Comparison of ENCODE assay signal across 14 mouse cellular contexts in genomic region chr11:119929603-119930265, GRCm38 (mm10). TPM values are rescaled to one million over a fixed set of nuclear protein-coding genes. Genes with fewer than 3 reads are reported as not detected.
A peak's percentile ranks its signal among the peaks of the same experiment; 100 is the strongest.
DNase-seq lines count a peak whose midpoint lies in the region; TF ChIP-seq lines count a peak whose summit lies in the region.
"Had no signal": no experiment of that assay in that cellular context is flagged by ENCODE, and none has a peak within 500 bp of the region (broad histone marks: within the 10 kb centered on the region; RNA-seq: fewer than 3 reads in every experiment).

No protein-coding gene starts in this region.

- TF ChIP-seq POLR2A in brain, embryonic 14.5 days (IDR thresholded peaks at IDR 0.05; ENCODE audit: borderline replicate concordance, extremely low read depth, insufficient read depth, insufficient read length, poor library complexity, severe bottlenecking), result no peak

- peak; percentile 53 to 56 for DNase-seq in kidney, postnatal 25 days
- DNase-seq in kidney, adult 11 months, result no peak
- DNase-seq in 3134 (ENCODE audit: extremely low read depth, insufficient read length, low spot score) (peak; percentile 74), 416B (ENCODE audit: low read depth) (peak; percentile 74)
- DNase-seq in brain, embryonic 14.5 days (ENCODE audit: low read depth), result peak; percentile 46
- DNase-seq in cerebellum, adult 18-20 months, result no peak
- no peak for DNase-seq in neural tube, embryonic 10.5 days (ENCODE audit: extremely low spot score, low spot score)
- no peak for DNase-seq in left cerebral cortex, adult 9 months (ENCODE audit: low spot score in 2 of 2)
- DNase-seq: cerebellum, adult 11 months; cerebellum, postnatal 36 days; heart, adult 2 months; kidney, postnatal 10 days; retina, postnatal 1 day; thymus, postnatal 36 days had no signal

- no peak for TF ChIP-seq CTCF in brain, embryonic 14.5 days (IDR thresholded peaks at IDR 0.05; ENCODE audit: borderline replicate concordance, extremely low read depth, insufficient read depth, insufficient read length)

RNA-seq across cellular contexts. Expression of gene Baiap2, which starts 12.8 kb away (rescaled TPM):
- 17.8 and 27.9 TPM in 2 replicates for polyA plus RNA-seq in brain, embryonic 14.5 days (2012; rRNA removed)

RNA-seq across cellular contexts. Expression of gene Chmp6, which starts 16.5 kb away (rescaled TPM):
- polyA plus RNA-seq in brain, embryonic 14.5 days (2012; rRNA removed), result 63.2 and 63.6 TPM in 2 replicates

Comparison
In these comparisons a context has a peak if more than half of its experiments do, and no peak if none do; other contexts are left out.
1. DNase-seq: peak in kidney, postnatal 25 days (2 of 2), 3134 (single experiment), 416B (single experiment) and brain, embryonic 14.5 days (single experiment); none in kidney, adult 11 months (single experiment), cerebellum, adult 18-20 months (0 of 2), neural tube, embryonic 10.5 days (single experiment) and left cerebral cortex, adult 9 months (0 of 2).